Mouse (Mus musculus) midbrain, embryonic 12.5 days (tissue): ENCODE data around the gene Phldb1. TPM values are rescaled to one million over a fixed set of nuclear protein-coding genes. Genes with fewer than 3 reads are reported as not detected.
A peak's percentile ranks its signal among the peaks of the same experiment; 100 is the strongest.

ENCODE experiments used
- ATAC-seq: fragments of 200-750 bp; cut with Nextera tagmentation; 2 replicates; pipeline ENCODE4 v1.8.0; 2017; ENCODE audit warnings: low read depth, moderate TSS enrichment, moderate library complexity; ENCODE audit not compliant: low FRiP score
- H3K27ac ChIP-seq: fragments of 300-500 bp; sonication (generic); replicated peaks from 2 replicates; pipeline ENCODE4 v1.5.1; 2016; ENCODE audit warnings: mild to moderate bottlenecking
- H3K27me3 ChIP-seq: fragments of 300-500 bp; sonication (generic); 2 replicates; pipeline ENCODE4 v1.6.1; 2016; ENCODE audit warnings: mild to moderate bottlenecking
- H3K36me3 ChIP-seq: fragments of 300-500 bp; sonication (generic); 2 replicates; pipeline ENCODE4 v1.6.1; 2016
- H3K4me1 ChIP-seq: fragments of 300-500 bp; sonication (generic); 2 replicates; pipeline ENCODE4 v1.6.1; 2016
- H3K4me2 ChIP-seq: fragments of 300-500 bp; sonication (generic); replicated peaks from 2 replicates; pipeline ENCODE4 v1.6.1; 2016; ENCODE audit warnings: mild to moderate bottlenecking, moderate library complexity
- H3K4me3 ChIP-seq: fragments of 300-500 bp; sonication (generic); 2 replicates; pipeline ENCODE4 v1.5.1; 2016; ENCODE audit warnings: mild to moderate bottlenecking
- H3K9ac ChIP-seq: fragments of 300-500 bp; sonication (generic); replicated peaks from 2 replicates; pipeline ENCODE4 v1.6.1; 2016; ENCODE audit warnings: mild to moderate bottlenecking, moderate library complexity
- H3K9me3 ChIP-seq: fragments of 300-500 bp; sonication (generic); 2 replicates; pipeline ENCODE4 v1.6.1; 2016; ENCODE audit warnings: mild to moderate bottlenecking
- WGBS: fragments of 180-500 bp; shearing (Covaris S2); methylation state at CpG from one replicate; pipeline ENCODE4 v1.1.7; 2016; 5-methylcytosine and 5-hydroxymethylcytosine counted together
- polyA plus RNA-seq: library from polyadenylated mRNA; unstranded; fragments of >200 nt; fragmentation: Nextera tagmentation; extraction: Ambion mirVana; gene quantifications from 2 replicates; pipeline ENCODE4 v1.2.1, GENCODE M21; 2016

Gene Phldb1
- polyA plus RNA-seq, 1 experiment from 2014 or later, result 74.5 TPM

GRCm38 (mm10) chr9:44740663-44741192 is 5.7 kb upstream of the Phldb1 start:
- H3K9ac ChIP-seq, result no peak overlapping the region
- H3K27ac ChIP-seq, result no peak overlapping the region
- H3K4me1 ChIP-seq, result no peaks in the 10 kb centered on the region
- ATAC-seq, result no peak
- WGBS, result 76% methylated on average over 1 of the region's 1 CpGs
- H3K9me3 ChIP-seq, result no peaks in the 10 kb centered on the region
- H3K4me3 ChIP-seq, result no peak overlapping the region
- no peak overlapping the region for H3K4me2 ChIP-seq
- peaks cover 8% of the 10 kb centered on the region for H3K27me3 ChIP-seq
- H3K36me3 ChIP-seq, result peaks cover 43% of the 10 kb centered on the region

DNA sequence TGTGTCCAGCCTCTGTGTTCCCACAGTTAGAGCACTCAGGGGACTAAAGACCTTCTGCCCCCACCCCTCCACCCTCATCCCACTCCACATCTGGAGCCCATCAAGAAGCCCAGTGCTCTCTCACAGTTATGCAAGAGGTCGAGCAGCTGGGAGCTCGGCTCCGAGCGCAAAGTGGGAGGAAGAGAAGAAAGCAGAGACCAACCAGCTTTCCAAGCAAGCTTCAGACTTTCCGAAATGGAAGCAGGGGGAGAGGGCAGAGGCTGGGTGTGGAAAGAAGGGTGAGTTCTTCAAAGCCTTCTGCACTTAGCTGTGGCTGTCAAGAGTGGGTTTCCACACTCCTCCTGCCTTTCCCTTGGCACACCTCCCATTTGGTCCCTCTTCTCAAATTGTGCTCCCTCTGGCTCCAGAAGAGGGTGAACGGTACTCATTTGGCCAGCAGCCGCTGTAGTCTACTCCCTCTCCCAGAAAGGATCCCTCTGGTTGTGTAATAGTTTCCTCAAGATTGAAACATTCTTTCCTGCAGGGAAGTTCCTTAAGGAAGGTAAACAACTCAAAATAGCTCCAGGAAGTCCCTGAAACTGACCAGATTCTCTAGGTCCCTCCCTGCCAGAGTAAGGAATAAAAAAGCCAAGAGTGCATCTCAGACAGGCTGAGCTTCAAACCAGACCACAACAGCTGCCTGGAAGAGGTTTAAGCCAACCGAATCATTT is 2.4 kb upstream of the Phldb1 start:
- Histone ChIP-seq H3K9me3 (no peaks in the 10 kb centered on the region), H3K4me3 (no peak overlapping the region), H3K9ac (no peak overlapping the region), H3K27me3 (peaks cover 38% of the 10 kb centered on the region), H3K36me3 (peaks cover 10% of the 10 kb centered on the region; the same call in 1 of the 2 replicates), H3K4me1 (peaks cover 23% of the 10 kb centered on the region), H3K27ac (no peak overlapping the region), H3K4me2 (no peak overlapping the region)
- WGBS, result 67% methylated on average over 7 of the region's 8 CpGs
- ATAC-seq, result no peak

DNA sequence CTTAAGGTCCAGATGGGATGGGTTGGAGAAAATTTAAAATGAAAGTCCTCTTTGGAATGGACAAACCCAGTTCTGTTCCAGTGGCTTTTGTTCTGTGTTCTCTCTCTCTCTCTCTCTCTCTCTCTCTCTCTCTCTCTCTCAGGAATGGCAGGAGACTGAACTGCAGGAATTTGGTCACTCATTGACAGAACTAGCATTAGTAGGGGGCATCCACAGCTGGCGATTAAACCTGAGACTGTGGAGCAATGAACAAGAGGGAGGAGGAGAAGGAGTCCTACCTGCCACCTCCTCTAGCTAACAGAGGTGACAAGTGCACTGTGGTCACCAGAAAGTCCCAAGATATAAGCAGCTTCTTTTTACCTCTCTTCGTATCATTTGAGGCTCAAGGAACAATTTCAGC is 1.3 kb upstream of the Phldb1 start:
- Histone ChIP-seq H3K4me2 (no peak overlapping the region), H3K9ac (no peak overlapping the region), H3K4me1 (peaks cover 23% of the 10 kb centered on the region), H3K4me3 (no peak overlapping the region), H3K27ac (no peak overlapping the region), H3K36me3 (0 out of 2 replicates have a peak, but pooled peaks cover 7% of the 10 kb centered on the region), H3K27me3 (peaks cover 41% of the 10 kb centered on the region), H3K9me3 (no peaks in the 10 kb centered on the region)
- WGBS, result 75% methylated on average over 2 of the region's 2 CpGs
- no peak for ATAC-seq

DNA sequence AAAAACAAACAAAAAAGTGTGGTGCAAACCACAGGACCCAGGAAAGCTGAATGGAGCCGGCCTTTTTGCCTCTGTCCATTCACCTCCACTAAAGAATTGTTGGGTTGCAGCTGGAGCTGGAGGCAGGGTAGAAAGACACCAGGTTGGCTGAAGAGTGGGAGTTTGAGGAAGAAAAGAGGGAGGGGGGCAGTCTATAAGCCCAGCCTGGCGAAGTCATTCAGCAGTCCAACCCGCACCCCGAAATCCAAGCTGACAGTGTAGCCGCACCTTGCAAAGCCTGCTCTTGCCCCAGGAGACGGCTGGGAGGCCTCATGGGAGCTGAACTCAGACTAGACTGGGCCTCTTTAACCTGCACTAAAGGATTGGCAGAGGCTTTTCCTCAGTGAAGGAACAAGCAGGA is 888 bp upstream of the Phldb1 start:
- H3K36me3 ChIP-seq, result 0 out of 2 replicates have a peak, but pooled peaks cover 3% of the 10 kb centered on the region
- no peak overlapping the region for H3K4me2 ChIP-seq
- no peak overlapping the region for H3K27ac ChIP-seq
- WGBS, result 75% methylated on average over 6 of the region's 6 CpGs
- H3K27me3 ChIP-seq, result peaks cover 41% of the 10 kb centered on the region
- no peak overlapping the region for H3K9ac ChIP-seq
- H3K4me1 ChIP-seq, result peaks cover 23% of the 10 kb centered on the region
- no peak for ATAC-seq
- no peak overlapping the region for H3K4me3 ChIP-seq
- no peaks in the 10 kb centered on the region for H3K9me3 ChIP-seq

DNA sequence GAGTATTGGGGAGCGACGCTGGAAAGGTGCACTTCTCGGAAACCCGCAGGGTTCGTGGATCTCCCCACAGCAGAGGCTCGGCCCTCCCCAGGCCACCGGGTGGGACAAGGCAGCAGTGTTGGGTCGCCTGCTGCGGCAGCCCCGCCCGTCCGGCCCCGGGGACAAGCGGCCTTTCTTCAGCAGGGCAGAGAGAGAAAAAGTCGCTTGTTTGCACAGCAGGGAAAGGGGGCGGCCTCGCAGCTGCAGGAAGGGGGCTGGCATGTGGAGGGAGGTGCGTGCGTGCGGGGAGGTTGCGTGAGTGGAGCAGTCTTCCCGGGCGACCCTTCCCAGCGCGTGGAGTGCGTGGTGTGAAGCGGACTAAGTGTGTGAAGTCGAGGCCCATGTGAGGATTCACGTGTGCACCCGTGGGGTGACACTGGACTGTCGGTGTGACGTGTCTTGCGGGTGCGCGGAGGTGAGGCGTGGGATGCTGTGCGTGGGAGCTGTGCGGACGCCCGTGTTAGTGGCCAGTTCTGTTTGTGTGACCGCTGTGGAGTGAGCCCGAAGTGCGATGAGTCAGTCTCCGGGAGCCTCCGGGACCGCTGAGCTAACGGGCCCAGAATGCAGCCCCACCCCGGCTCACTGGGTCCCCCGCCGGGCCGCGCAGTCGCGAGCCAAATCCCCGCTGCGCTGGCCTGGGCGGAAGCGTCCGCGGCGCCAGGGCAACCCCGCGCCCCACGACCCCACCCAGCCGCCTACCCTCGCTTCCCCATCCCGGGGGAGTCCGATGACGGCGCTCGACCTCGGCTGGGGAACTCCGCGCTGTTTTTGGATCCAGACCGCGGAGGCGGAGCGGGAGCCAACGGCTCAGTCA is 1.1 kb downstream of the Phldb1 start:
- Histone ChIP-seq H3K27me3 (peaks cover 41% of the 10 kb centered on the region), H3K9ac (peak overlapping the region; percentile 68), H3K4me2 (peak overlapping the region; percentile 100), H3K36me3 (no peaks in the 10 kb centered on the region), H3K27ac (peak overlapping the region; percentile 42; the same call in 1 of the 2 replicates), H3K4me3 (peak overlapping the region; percentile 61), H3K4me1 (peaks cover 23% of the 10 kb centered on the region), H3K9me3 (no peaks in the 10 kb centered on the region)
- ATAC-seq, result peak; percentile 55
- WGBS, result under 1% methylated on average over 77 of the region's 79 CpGs

DNA sequence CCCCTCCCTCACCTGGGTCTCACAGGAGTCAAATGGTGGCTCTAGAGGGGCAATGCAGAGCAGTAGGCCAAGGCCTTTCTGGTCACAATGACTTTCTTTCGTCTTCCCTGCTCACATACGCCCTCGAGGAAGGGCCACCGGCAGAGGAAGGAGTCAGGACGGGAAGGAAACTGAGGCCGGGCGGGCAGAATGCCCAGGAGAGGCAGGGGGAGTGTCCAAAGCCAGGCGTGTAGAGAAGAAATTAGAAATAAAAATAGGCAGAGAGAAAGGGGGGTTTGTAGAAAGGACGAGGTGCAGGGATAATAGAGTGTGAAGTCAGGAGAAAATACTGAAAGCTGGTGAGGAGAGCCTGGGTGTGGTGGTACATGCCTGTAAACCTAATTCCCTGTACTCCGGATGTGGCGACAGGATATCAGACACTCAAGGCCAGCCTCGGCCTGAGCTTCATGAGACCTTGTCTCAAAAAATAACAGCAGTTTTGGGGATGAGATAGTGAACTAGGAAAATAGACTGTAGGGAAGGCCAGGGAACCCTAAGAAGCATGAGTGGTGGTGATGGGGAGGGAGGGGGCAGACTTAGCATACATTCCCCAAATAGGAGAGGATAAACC is 2.0 kb downstream of the Phldb1 start:
- H3K4me2 ChIP-seq, result peak overlapping the region; percentile 100
- ATAC-seq, result no peak
- peaks cover 23% of the 10 kb centered on the region for H3K4me1 ChIP-seq
- no peaks in the 10 kb centered on the region for H3K9me3 ChIP-seq
- H3K36me3 ChIP-seq, result no peaks in the 10 kb centered on the region
- WGBS, result 56% methylated on average over 12 of the region's 12 CpGs
- peak overlapping the region; percentile 68 for H3K9ac ChIP-seq
- H3K4me3 ChIP-seq, result peak overlapping the region; percentile 61
- H3K27me3 ChIP-seq, result peaks cover 41% of the 10 kb centered on the region
- 0 out of 2 replicates have a peak overlapping the region, but pooled peaks have one; percentile 42 for H3K27ac ChIP-seq

DNA sequence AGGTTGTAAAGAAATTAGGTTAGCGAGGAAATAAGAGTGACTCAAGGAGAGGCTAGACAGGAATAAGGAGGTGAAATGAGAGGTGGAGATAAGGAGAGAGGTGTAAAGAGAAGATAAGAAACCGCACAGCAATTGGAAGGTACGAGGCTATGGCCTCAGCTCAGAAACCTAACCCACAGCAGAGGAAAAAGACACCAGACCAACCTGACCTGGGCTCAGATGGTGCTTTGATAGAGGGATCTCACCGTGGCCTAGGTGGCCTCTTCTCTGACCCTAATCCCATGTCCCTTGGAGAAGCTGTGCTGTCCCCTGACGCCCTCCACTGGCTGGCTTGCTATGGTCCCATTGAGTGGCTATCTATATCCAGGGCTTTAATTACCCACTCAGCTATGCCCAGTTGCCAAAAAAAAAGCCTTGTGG is 2.9 kb downstream of the Phldb1 start:
- Histone ChIP-seq H3K9ac (no peak overlapping the region), H3K4me1 (peaks cover 24% of the 10 kb centered on the region), H3K9me3 (no peaks in the 10 kb centered on the region), H3K4me2 (no peak overlapping the region), H3K36me3 (no peaks in the 10 kb centered on the region), H3K27ac (no peak overlapping the region), H3K4me3 (no peak overlapping the region), H3K27me3 (peaks cover 41% of the 10 kb centered on the region)
- 64% methylated on average over 5 of the region's 5 CpGs for WGBS
- ATAC-seq, result no peak

DNA sequence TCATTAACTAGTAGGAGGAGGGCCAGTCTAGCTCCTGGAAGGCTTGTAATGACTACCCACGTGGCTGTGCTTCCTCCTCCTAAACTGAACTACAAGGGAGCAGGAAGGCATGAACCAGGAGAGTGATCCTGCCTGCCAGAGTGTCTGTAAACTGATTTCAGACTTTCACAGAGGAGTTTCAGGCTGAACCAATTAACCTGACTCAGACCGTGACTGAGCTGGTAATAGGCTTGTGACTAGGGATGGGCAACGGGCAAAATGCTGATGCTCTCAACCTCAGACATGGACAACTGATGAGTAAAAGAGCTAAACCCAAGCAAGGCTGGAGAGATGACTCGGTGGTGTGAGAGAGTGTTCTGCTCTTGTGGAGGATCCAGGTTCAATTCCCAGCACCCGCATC is 7.6 kb downstream of the Phldb1 start:
- H3K4me2 ChIP-seq, result no peak overlapping the region
- no peaks in the 10 kb centered on the region for H3K36me3 ChIP-seq
- peak overlapping the region; percentile 15; the same call in 1 of the 2 replicates for H3K27ac ChIP-seq
- H3K27me3 ChIP-seq, result peaks cover 7% of the 10 kb centered on the region
- ATAC-seq, result no peak
- WGBS, result 51% methylated on average over 5 of the region's 5 CpGs
- peaks cover 48% of the 10 kb centered on the region for H3K4me1 ChIP-seq
- H3K9me3 ChIP-seq, result no peaks in the 10 kb centered on the region
- no peak overlapping the region for H3K4me3 ChIP-seq
- H3K9ac ChIP-seq, result no peak overlapping the region

GRCm38 (mm10) chr9:44726431-44727146 is 8.4 kb downstream of the Phldb1 start:
- Histone ChIP-seq H3K4me3 (no peak overlapping the region), H3K9me3 (no peaks in the 10 kb centered on the region), H3K4me1 (peaks cover 56% of the 10 kb centered on the region), H3K27me3 (peaks cover 3% of the 10 kb centered on the region; the same call in 1 of the 2 replicates), H3K27ac (peak overlapping the region; percentile 49; the same call in 1 of the 2 replicates), H3K9ac (0 out of 2 replicates have a peak overlapping the region, but pooled peaks have one; percentile 37), H3K4me2 (no peak overlapping the region), H3K36me3 (no peaks in the 10 kb centered on the region)
- WGBS, result 41% methylated on average over 10 of the region's 10 CpGs
- ATAC-seq, result no peak

GRCm38 (mm10) chr9:44724665-44725064 is 10.3 kb downstream of the Phldb1 start:
- Histone ChIP-seq H3K27ac (peak overlapping the region; percentile 11; the same call in 1 of the 2 replicates), H3K9me3 (no peaks in the 10 kb centered on the region), H3K4me2 (no peak overlapping the region), H3K36me3 (no peaks in the 10 kb centered on the region), H3K4me3 (no peak overlapping the region), H3K9ac (no peak overlapping the region), H3K4me1 (peaks cover 68% of the 10 kb centered on the region), H3K27me3 (peaks cover 3% of the 10 kb centered on the region; the same call in 1 of the 2 replicates)
- WGBS, result 43% methylated on average over 2 of the region's 2 CpGs
- ATAC-seq, result no peak

DNA sequence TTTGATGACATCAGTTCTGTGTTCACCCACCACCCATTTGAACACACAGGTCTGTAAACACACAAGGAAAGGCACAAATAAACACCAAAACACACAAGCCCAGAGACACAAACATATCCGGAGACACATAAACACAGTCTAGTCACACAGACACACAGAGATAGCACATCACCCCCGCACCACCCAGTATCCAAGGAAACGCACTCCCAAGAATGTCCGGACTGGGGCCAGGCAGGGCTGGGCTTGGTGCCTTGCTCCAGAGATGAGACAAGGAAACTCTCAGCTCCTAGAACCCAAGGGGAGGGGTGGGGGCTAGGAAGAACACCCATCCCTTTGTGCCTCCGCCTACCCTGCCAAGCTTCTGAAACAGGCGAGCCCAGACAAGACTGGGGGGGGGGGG is 10.8 kb downstream of the Phldb1 start:
- Histone ChIP-seq H3K4me3 (no peak overlapping the region), H3K27me3 (peaks cover 3% of the 10 kb centered on the region; the same call in 1 of the 2 replicates), H3K4me2 (no peak overlapping the region), H3K36me3 (no peaks in the 10 kb centered on the region), H3K9ac (no peak overlapping the region), H3K4me1 (peaks cover 73% of the 10 kb centered on the region), H3K27ac (peak overlapping the region; percentile 70), H3K9me3 (no peaks in the 10 kb centered on the region)
- no peak for ATAC-seq
- WGBS, result 32% methylated on average over 6 of the region's 6 CpGs
